Mouse (Mus musculus): Measurements from ENCODE around the gene C130050O18Rik.
A peak's percentile ranks its signal among the peaks of the same experiment; 100 is the strongest.

The C130050O18Rik gene

GRCm38 (mm10) chr5:139459938-139460337, 54.9 kb downstream of the C130050O18Rik start:
- no peak for DNase-seq (ENCODE audit: low spot score in 2 of 2)

GRCm38 (mm10) chr5:139460384-139461067, 55.4 kb downstream of the C130050O18Rik start, which contains the start of gene 3110082I17Rik:
3110082I17Rik (minus strand) TSS chr5:139460527.
- peak; percentile 96 to 99 for DNase-seq (ENCODE audit: low spot score in 2 of 2)

DNA sequence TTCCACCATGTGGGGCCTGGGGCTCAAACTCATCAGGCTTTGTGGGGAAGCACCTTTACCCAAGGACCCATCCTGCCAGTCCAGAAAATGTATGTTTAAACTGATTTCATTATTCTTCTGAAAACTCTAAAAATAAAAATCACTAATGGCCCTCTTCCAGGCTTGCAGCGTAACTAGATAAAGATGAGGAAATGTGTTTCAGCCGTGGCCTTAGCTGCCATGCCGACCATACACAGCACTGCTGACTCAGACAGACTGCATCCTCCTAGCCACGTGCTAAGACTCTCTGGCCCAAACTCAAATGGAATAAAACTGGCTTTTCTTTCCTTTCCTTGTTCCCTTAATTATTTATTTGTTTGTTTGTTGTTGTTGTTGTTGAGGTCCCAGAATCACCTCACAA, 59.8 kb downstream of the C130050O18Rik start:
- no peak for DNase-seq (ENCODE audit: low spot score in 2 of 2)
